Mouse (Mus musculus): Measurements from ENCODE around the gene Gabrr1. TPM values are rescaled to one million over a fixed set of nuclear protein-coding genes. Genes with fewer than 3 reads are reported as not detected.
"Not testable (repeated sequence)": the region's sequence is repeated elsewhere in the genome, so short reads cannot be mapped to it uniquely, and the experiment has no call there.

The Gabrr1 gene
- total RNA-seq (2014; fragmentation: Nextera tagmentation): not detected in 2 replicates
- 0.05 TPM in 1 of 2 replicates, not detected in the other for total RNA-seq (2017)
- not detected in 2 replicates for polyA plus RNA-seq (2012)

GRCm38 (mm10) chr4:33132221-33132620, at the start of gene Gabrr1:
Gene Gabrr1 (plus strand): TSS chr4:33132521.
- no peak for TF ChIP-seq GATA2 (IDR thresholded peaks at IDR 0.05; ENCODE audit: borderline replicate concordance, low read depth, low read length)
- TF ChIP-seq POLR2AphosphoS5 (IDR thresholded peaks at IDR 0.05; ENCODE audit: insufficient replicate concordance, low read depth, low read length): no peak
- no peak for TF ChIP-seq CTCF (IDR thresholded peaks at IDR 0.05; ENCODE audit: low read depth, low read length)
- TF ChIP-seq TAL1 (conservative IDR thresholded peaks at IDR 0.05; ENCODE audit: low read depth, low read length): no peak
- H3K4me1 ChIP-seq (ENCODE audit: insufficient read depth, low read depth, low read length): no peaks in the 10 kb centered on the region
- no peaks in the 10 kb centered on the region for H3K9me3 ChIP-seq (replicated peaks)
- H3K4me3 ChIP-seq (ENCODE audit: low read depth, low read length): no peak within 1 kb of the TSS
- DNase-seq (ENCODE audit: low spot score): no peak
- ATAC-seq (ENCODE audit: extremely low read depth, insufficient number of reproducible peaks, low FRiP score, poor library complexity, severe bottlenecking): no peak
- no peaks in the 10 kb centered on the region for H3K27me3 ChIP-seq (ENCODE audit: insufficient read depth, low read length)
- H3K36me3 ChIP-seq (replicated peaks): no peaks in the 10 kb centered on the region

DNA sequence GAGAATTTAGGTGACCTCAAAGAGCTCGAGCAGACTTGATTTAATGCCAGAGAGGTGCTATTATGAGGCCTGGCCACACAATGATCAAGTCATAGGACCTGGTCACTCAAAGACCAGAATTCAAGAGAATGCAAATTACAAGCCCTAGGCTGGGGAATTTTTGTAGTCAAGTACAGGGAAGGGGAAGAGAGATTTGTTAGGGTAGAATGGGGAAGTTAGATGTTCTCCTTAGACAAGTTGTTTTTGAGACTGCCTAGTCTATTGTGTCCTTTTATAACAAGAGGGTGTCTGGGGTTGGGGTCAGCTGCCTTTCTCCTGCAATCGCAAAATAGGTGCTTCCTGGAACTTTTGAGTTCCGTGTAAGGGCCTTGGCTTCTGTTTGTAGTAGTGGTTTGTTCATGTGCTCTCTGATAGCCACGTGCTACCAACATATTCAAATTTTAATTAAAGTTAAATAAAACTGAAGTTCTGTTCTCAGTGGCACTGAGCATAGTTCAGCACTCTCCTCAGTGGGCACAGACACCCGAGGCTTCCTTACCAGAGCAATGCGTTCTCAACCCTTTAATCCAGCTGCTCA, 33.1 kb upstream of the Gabrr1 start:
- no peak for TF ChIP-seq CTCF (IDR thresholded peaks at IDR 0.05; ENCODE audit: low read depth, low read length)
- TF ChIP-seq GATA2 (IDR thresholded peaks at IDR 0.05; ENCODE audit: borderline replicate concordance, low read depth, low read length): no peak
- TF ChIP-seq POLR2AphosphoS5 (IDR thresholded peaks at IDR 0.05; ENCODE audit: insufficient replicate concordance, low read depth, low read length): no peak
- TF ChIP-seq TAL1 (conservative IDR thresholded peaks at IDR 0.05; ENCODE audit: low read depth, low read length): no peak
- TF ChIP-seq GATA1 (IDR thresholded peaks at IDR 0.05; ENCODE audit: borderline replicate concordance, low read length): no peak
- H3K4me1 ChIP-seq (ENCODE audit: insufficient read depth, low read depth, low read length): no peaks in the 10 kb centered on the region
- no peak for ATAC-seq (ENCODE audit: extremely low read depth, insufficient number of reproducible peaks, low FRiP score, poor library complexity, severe bottlenecking)

DNA sequence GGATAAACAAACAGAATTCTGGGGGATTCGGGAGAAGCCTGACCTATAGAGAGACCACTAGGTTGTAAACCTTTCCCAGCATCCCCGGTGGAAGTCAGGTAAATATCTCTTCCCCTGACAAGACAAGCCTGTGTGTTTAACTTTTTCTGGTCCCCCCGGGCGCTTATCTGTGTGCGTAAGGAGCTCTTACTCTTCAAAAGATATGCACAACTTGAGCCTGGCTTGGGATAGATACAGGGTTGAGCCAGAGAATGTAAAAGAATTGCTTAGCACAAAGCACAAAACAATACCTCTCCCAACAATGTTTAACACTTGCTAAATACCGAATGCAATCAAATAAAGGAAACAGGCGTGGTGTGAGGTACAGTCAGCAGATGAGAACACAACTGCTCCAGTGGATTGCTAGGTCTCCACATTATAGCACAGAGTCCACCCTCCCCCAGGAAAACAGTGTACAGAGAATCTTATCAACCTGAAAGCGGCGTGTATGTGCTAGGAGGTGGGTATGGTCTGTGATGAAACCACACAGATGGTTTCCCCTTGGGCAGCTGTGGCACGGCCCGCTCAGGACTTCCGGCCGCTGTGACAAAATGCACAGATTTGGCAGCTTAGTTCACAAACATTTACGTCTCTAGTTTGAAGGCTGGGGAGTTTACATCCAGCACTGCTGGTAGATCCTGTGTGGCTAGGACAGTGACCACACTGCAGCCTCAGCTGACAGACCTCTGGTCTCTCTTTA, 22.4 kb upstream of the Gabrr1 start:
- DNase-seq (ENCODE audit: low spot score): no peak
- H3K36me3 ChIP-seq (replicated peaks): no peaks in the 10 kb centered on the region
- H3K4me3 ChIP-seq (ENCODE audit: low read depth, low read length): no peak overlapping the region
- H3K4me1 ChIP-seq (ENCODE audit: insufficient read depth, low read depth, low read length): no peaks in the 10 kb centered on the region
- ATAC-seq (ENCODE audit: extremely low read depth, insufficient number of reproducible peaks, low FRiP score, poor library complexity, severe bottlenecking): no peak
- H3K9me3 ChIP-seq (replicated peaks): no peaks in the 10 kb centered on the region
- H3K27me3 ChIP-seq (ENCODE audit: insufficient read depth, low read length): peaks cover 2% of the 10 kb centered on the region; the same call in 1 of the 2 replicates
- TF ChIP-seq TAL1 (conservative IDR thresholded peaks at IDR 0.05; ENCODE audit: low read depth, low read length): no peak
- TF ChIP-seq POLR2AphosphoS5 (IDR thresholded peaks at IDR 0.05; ENCODE audit: insufficient replicate concordance, low read depth, low read length): no peak
- TF ChIP-seq GATA1 (IDR thresholded peaks at IDR 0.05; ENCODE audit: borderline replicate concordance, low read length): no peak
- TF ChIP-seq CTCF (IDR thresholded peaks at IDR 0.05; ENCODE audit: low read depth, low read length): no peak
- TF ChIP-seq GATA2 (IDR thresholded peaks at IDR 0.05; ENCODE audit: borderline replicate concordance, low read depth, low read length): no peak

More for the DNA sequence above, 33.1 kb upstream of the Gabrr1 start:
- Histone ChIP-seq H3K27me3 (ENCODE audit: insufficient read depth, low read length) (no peaks in the 10 kb centered on the region), H3K9me3 (replicated peaks) (no peaks in the 10 kb centered on the region), H3K36me3 (replicated peaks) (no peaks in the 10 kb centered on the region), H3K4me3 (ENCODE audit: low read depth, low read length) (no peak overlapping the region)
- no peak for DNase-seq (ENCODE audit: low spot score)

- H3K36me3 ChIP-seq (replicated peaks): no peaks in the 10 kb centered on the region
- peaks cover 2% of the 10 kb centered on the region; the same call in 1 of the 2 replicates for H3K27me3 ChIP-seq (ENCODE audit: insufficient read depth, low read length)
- no peaks in the 10 kb centered on the region for H3K9me3 ChIP-seq (replicated peaks)
- TF ChIP-seq POLR2AphosphoS5 (IDR thresholded peaks at IDR 0.05; ENCODE audit: insufficient replicate concordance, low read depth, low read length): no peak
- TF ChIP-seq GATA1 (IDR thresholded peaks at IDR 0.05; ENCODE audit: borderline replicate concordance, low read length): no peak
- TF ChIP-seq TAL1 (conservative IDR thresholded peaks at IDR 0.05; ENCODE audit: low read depth, low read length): no peak
- no peak for TF ChIP-seq GATA2 (IDR thresholded peaks at IDR 0.05; ENCODE audit: borderline replicate concordance, low read depth, low read length)
- TF ChIP-seq CTCF (IDR thresholded peaks at IDR 0.05; ENCODE audit: low read depth, low read length): no peak
- ATAC-seq (ENCODE audit: extremely low read depth, insufficient number of reproducible peaks, low FRiP score, poor library complexity, severe bottlenecking) (no peak), DNase-seq (ENCODE audit: low spot score) (no peak)
- no peaks in the 10 kb centered on the region for H3K4me1 ChIP-seq (ENCODE audit: insufficient read depth, low read depth, low read length)
- no peak overlapping the region for H3K4me3 ChIP-seq (ENCODE audit: low read depth, low read length)
These were observed 21.5 kb upstream of the Gabrr1 start for GRCm38 (mm10) chr4:33110845-33111244.

DNA sequence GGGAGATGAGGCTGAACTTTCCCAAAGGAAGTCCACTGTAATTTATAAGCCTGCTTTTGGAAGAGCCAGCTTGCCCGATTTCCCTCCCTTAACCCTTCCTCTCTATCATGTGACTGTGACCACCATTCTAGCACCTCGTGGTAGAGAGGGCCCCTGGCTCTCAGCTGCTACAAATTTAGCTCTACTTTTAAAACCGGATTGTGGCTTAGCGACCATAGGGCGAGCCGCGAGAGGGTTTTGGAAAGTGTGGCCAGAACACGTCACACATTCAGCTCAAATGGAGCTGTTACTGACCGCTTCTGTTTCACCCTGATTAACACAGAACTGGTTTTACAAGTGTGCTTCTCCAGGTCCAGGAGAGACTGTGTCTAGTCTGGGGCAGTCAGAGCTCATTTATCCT, 21.0 kb upstream of the Gabrr1 start:
- Histone ChIP-seq H3K9me3 (replicated peaks) (no peaks in the 10 kb centered on the region), H3K27me3 (ENCODE audit: insufficient read depth, low read length) (peaks cover 2% of the 10 kb centered on the region; the same call in 1 of the 2 replicates), H3K36me3 (replicated peaks) (no peaks in the 10 kb centered on the region), H3K4me3 (ENCODE audit: low read depth, low read length) (no peak overlapping the region), H3K4me1 (ENCODE audit: insufficient read depth, low read depth, low read length) (no peaks in the 10 kb centered on the region)
- TF ChIP-seq POLR2AphosphoS5 (IDR thresholded peaks at IDR 0.05; ENCODE audit: insufficient replicate concordance, low read depth, low read length) (no peak), GATA2 (IDR thresholded peaks at IDR 0.05; ENCODE audit: borderline replicate concordance, low read depth, low read length) (no peak), TAL1 (conservative IDR thresholded peaks at IDR 0.05; ENCODE audit: low read depth, low read length) (no peak), CTCF (IDR thresholded peaks at IDR 0.05; ENCODE audit: low read depth, low read length) (no peak), GATA1 (IDR thresholded peaks at IDR 0.05; ENCODE audit: borderline replicate concordance, low read length) (no peak)
- DNase-seq (ENCODE audit: low spot score) (no peak), ATAC-seq (ENCODE audit: extremely low read depth, insufficient number of reproducible peaks, low FRiP score, poor library complexity, severe bottlenecking) (no peak)

DNA sequence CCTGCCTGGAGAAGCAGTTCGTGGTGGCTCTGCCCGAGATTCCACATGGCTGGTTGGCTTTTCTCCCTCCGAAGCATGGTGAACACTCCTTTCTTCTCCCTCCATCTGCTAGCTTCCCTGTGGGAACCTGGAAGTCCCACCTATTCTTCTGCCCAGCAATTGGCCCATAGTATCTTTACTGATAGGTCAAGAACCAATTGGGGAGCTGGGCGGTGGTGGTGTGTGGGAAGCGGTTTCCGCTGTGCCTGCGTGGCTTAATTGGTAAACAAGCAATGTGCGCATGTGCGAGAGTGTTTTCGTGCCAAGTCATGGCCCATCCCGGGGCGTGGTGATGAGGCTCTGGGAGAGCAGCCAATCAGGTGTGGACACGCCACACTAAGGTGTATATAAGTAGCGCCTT, 19.5 kb upstream of the Gabrr1 start:
- H3K9me3 ChIP-seq (replicated peaks): not testable (repeated sequence)

More for the DNA sequence above, 19.5 kb upstream of the Gabrr1 start:
- not testable (repeated sequence) for H3K27me3 ChIP-seq (ENCODE audit: insufficient read depth, low read length); H3K36me3 ChIP-seq (replicated peaks); ATAC-seq (ENCODE audit: extremely low read depth, insufficient number of reproducible peaks, low FRiP score, poor library complexity, severe bottlenecking); H3K4me3 ChIP-seq (ENCODE audit: low read depth, low read length); H3K4me1 ChIP-seq (ENCODE audit: insufficient read depth, low read depth, low read length); DNase-seq (ENCODE audit: low spot score)
